Mouse (Mus musculus): ENCODE data around the gene Snx29.

- TF ChIP-seq POLR2A (IDR thresholded peaks at IDR 0.05; ENCODE audit: borderline replicate concordance, control insufficient read depth, low read depth, low read length): no peak
- TF ChIP-seq CTCF (IDR thresholded peaks at IDR 0.05; ENCODE audit: control insufficient read depth, insufficient read depth, low read length): no peak
These were observed 219.1 kb downstream of the Snx29 start for GRCm38 (mm10) chr16:11541769-11542168.
